Mouse (Mus musculus): ENCODE results near the gene Znhit3. TPM values are rescaled to one million over a fixed set of nuclear protein-coding genes. Genes with fewer than 3 reads are reported as not detected.

The Znhit3 gene
- polyA plus RNA-seq, 1 experiment from 2014 or later, result 37.1 TPM

Small RNAs within 50 kb of the gene (microRNA-seq; reads per million reads assigned to microRNA genes)
- gene Gm23564, result not detected

Other genes with a start within 250 kb of the Znhit3 start
- gene Mrm1, start 96.9 kb downstream of the Znhit3 start, polyA plus RNA-seq (2016; fragmentation: Nextera tagmentation; extraction: Ambion mirVana), result 12.9 and 17.3 TPM in 2 replicates
- 25.2 and 26.8 TPM in 2 replicates for gene Dhrs11, start 87.4 kb downstream of the Znhit3 start, polyA plus RNA-seq (2016; fragmentation: Nextera tagmentation; extraction: Ambion mirVana)
- 55.5 and 57.4 TPM in 2 replicates for gene Ggnbp2, start 45.5 kb downstream of the Znhit3 start, polyA plus RNA-seq (2016; fragmentation: Nextera tagmentation; extraction: Ambion mirVana)
- gene Myo19, start 36.2 kb downstream of the Znhit3 start, polyA plus RNA-seq (2016; fragmentation: Nextera tagmentation; extraction: Ambion mirVana), result 7.9 and 8.3 TPM in 2 replicates
- 2.9 and 3.4 TPM in 2 replicates for gene Pigw, start 36.1 kb downstream of the Znhit3 start, polyA plus RNA-seq (2016; fragmentation: Nextera tagmentation; extraction: Ambion mirVana)
- 4.3 and 4.8 TPM in 2 replicates for gene Car4, start 41.4 kb upstream of the Znhit3 start, polyA plus RNA-seq (2016; fragmentation: Nextera tagmentation; extraction: Ambion mirVana)
- 5.3 and 5.4 TPM in 2 replicates for gene Usp32, start 223.8 kb upstream of the Znhit3 start, polyA plus RNA-seq (2016; fragmentation: Nextera tagmentation; extraction: Ambion mirVana)